Mouse (Mus musculus) liver, embryonic 13.5 days (tissue): ENCODE results near the gene Gpank1. TPM values are rescaled to one million over a fixed set of nuclear protein-coding genes. Genes with fewer than 3 reads are reported as not detected.
A peak's percentile ranks its signal among the peaks of the same experiment; 100 is the strongest.

ENCODE experiments used
- ATAC-seq: fragments of 200-750 bp; cut with Nextera tagmentation; 2 replicates; pipeline ENCODE4 v1.8.0; 2017; ENCODE audit warnings: low read depth, mild to moderate bottlenecking, moderate number of reproducible peaks, moderate library complexity
- DNase-seq: peaks from one replicate; pipeline ENCODE4 v3.0.0; 2022
- H3K27ac ChIP-seq: fragments of 300-500 bp; sonication (generic); 2 replicates; pipeline ENCODE4 v1.5.1; 2015; ENCODE audit warnings: moderate library complexity, mild to moderate bottlenecking, inconsistent platforms
- H3K27me3 ChIP-seq: fragments of 300-500 bp; sonication (generic); 2 replicates; pipeline ENCODE4 v1.6.1; 2015; ENCODE audit warnings: mild to moderate bottlenecking, inconsistent platforms
- H3K36me3 ChIP-seq: fragments of 300-500 bp; sonication (generic); 2 replicates; pipeline ENCODE4 v1.6.1; 2015; ENCODE audit warnings: mild to moderate bottlenecking, inconsistent platforms
- H3K4me1 ChIP-seq: fragments of 300-500 bp; sonication (generic); replicated peaks from 2 replicates; pipeline ENCODE4 v1.6.1; 2015; ENCODE audit warnings: inconsistent platforms
- H3K4me2 ChIP-seq: fragments of 300-500 bp; sonication (generic); 2 replicates; pipeline ENCODE4 v1.6.1; 2015; ENCODE audit warnings: inconsistent platforms, mild to moderate bottlenecking, moderate library complexity
- H3K4me3 ChIP-seq: fragments of 300-500 bp; sonication (generic); replicated peaks from 2 replicates; pipeline ENCODE4 v1.5.1; 2015; ENCODE audit warnings: mild to moderate bottlenecking, inconsistent platforms
- H3K9ac ChIP-seq: fragments of 300-500 bp; sonication (generic); 2 replicates; pipeline ENCODE4 v1.6.1; 2015; ENCODE audit warnings: mild to moderate bottlenecking, inconsistent platforms
- H3K9me3 ChIP-seq: fragments of 300-500 bp; sonication (generic); replicated peaks from 2 replicates; pipeline ENCODE4 v1.6.1; 2016; ENCODE audit warnings: inconsistent platforms
- WGBS: fragments of 180-500 bp; shearing (Covaris S2); methylation state at CpG from one replicate; pipeline ENCODE4 v1.1.7; 2015; ENCODE audit not compliant: insufficient replicate concordance; 5-methylcytosine and 5-hydroxymethylcytosine counted together
- polyA plus RNA-seq: library from polyadenylated mRNA; unstranded; fragments of >200 nt; fragmentation: Nextera tagmentation; extraction: Ambion mirVana; gene quantifications from 2 replicates; pipeline ENCODE4 v1.2.1, GENCODE M21; 2015

The Gpank1 gene
- polyA plus RNA-seq = 14.1 and 14.8 TPM in 2 replicates

GRCm38 (mm10) chr17:35121143-35121799 lies at the start of gene Gpank1:
Gpank1 (plus strand) TSS chr17:35121455.
- peak; percentile 94 for ATAC-seq
- Histone ChIP-seq H3K27ac (peak within 1 kb of the TSS; percentile 93), H3K9me3 (no peaks in the 10 kb centered on the region), H3K36me3 (peaks cover 52% of the 10 kb centered on the region), H3K4me1 (peaks cover 51% of the 10 kb centered on the region), H3K4me2 (peak within 1 kb of the TSS; percentile 97), H3K27me3 (no peaks in the 10 kb centered on the region), H3K9ac (peak within 1 kb of the TSS; percentile 97), H3K4me3 (peak within 1 kb of the TSS; percentile 96)
- under 1% methylated on average over 50 of the region's 50 CpGs for WGBS
- peak; percentile 96 for DNase-seq

- no peaks in the 10 kb centered on the region for H3K9me3 ChIP-seq
- H3K4me2 ChIP-seq = no peak overlapping the region
- H3K4me1 ChIP-seq = peaks cover 41% of the 10 kb centered on the region
- no peak; the same call in 1 of the 2 replicates for ATAC-seq
- peaks cover 45% of the 10 kb centered on the region for H3K27me3 ChIP-seq
- 20% methylated on average over 17 of the region's 17 CpGs for WGBS
- no peak overlapping the region for H3K27ac ChIP-seq
- H3K9ac ChIP-seq = 0 out of 2 replicates have a peak overlapping the region, but pooled peaks have one; percentile 6
- H3K36me3 ChIP-seq = no peaks in the 10 kb centered on the region
- no peak overlapping the region for H3K4me3 ChIP-seq
- no peak for DNase-seq
These were observed 47.2 kb upstream of the Gpank1 start for GRCm38 (mm10) chr17:35074097-35074496.

- DNase-seq (no peak), ATAC-seq (no peak)
- Histone ChIP-seq H3K36me3 (no peaks in the 10 kb centered on the region), H3K9me3 (no peaks in the 10 kb centered on the region), H3K27me3 (peaks cover 35% of the 10 kb centered on the region), H3K4me1 (peaks cover 56% of the 10 kb centered on the region), H3K4me3 (no peak within 1 kb of the TSS; the same call in 1 of the 2 replicates), H3K27ac (no peak within 1 kb of the TSS), H3K9ac (0 out of 2 replicates have a peak within 1 kb of the TSS, but pooled peaks have one; percentile 28), H3K4me2 (peak within 1 kb of the TSS; percentile 32)
- WGBS = 41% methylated on average over 10 of the region's 10 CpGs
These were observed 44.6 kb upstream of the Gpank1 start, which contains the start of gene Ly6g6e for GRCm38 (mm10) chr17:35076507-35077176. Ly6g6e (plus strand) TSS chr17:35076902.

- Histone ChIP-seq H3K4me3 (no peak overlapping the region), H3K4me1 (peaks cover 56% of the 10 kb centered on the region), H3K4me2 (peak overlapping the region; percentile 32; the same call in 1 of the 2 replicates), H3K9ac (no peak overlapping the region), H3K27ac (no peak overlapping the region), H3K27me3 (peaks cover 31% of the 10 kb centered on the region), H3K36me3 (no peaks in the 10 kb centered on the region), H3K9me3 (no peaks in the 10 kb centered on the region)
- DNase-seq (no peak), ATAC-seq (no peak)
- 27% methylated on average over 2 of the region's 2 CpGs for WGBS
These were observed 44.0 kb upstream of the Gpank1 start for GRCm38 (mm10) chr17:35077285-35077684.

- H3K9me3 ChIP-seq = no peaks in the 10 kb centered on the region
- H3K27me3 ChIP-seq = peaks cover 29% of the 10 kb centered on the region
- no peak for DNase-seq
- 13% methylated on average over 14 of the region's 14 CpGs for WGBS
- 0 out of 2 replicates have a peak within 1 kb of the TSS, but pooled peaks have one; percentile 28 for H3K9ac ChIP-seq
- peak within 1 kb of the TSS; percentile 32 for H3K4me2 ChIP-seq
- ATAC-seq = no peak
- H3K27ac ChIP-seq = no peak within 1 kb of the TSS
- no peaks in the 10 kb centered on the region for H3K36me3 ChIP-seq
- H3K4me1 ChIP-seq = peaks cover 56% of the 10 kb centered on the region
- H3K4me3 ChIP-seq = no peak within 1 kb of the TSS; the same call in 1 of the 2 replicates
These were observed 43.4 kb upstream of the Gpank1 start, which contains the start of gene Ly6g6d for GRCm38 (mm10) chr17:35077786-35078233. Ly6g6d (minus strand) TSS chr17:35078065.

- peak overlapping the region; percentile 73 for H3K4me2 ChIP-seq
- H3K9me3 ChIP-seq = no peaks in the 10 kb centered on the region
- peak overlapping the region; percentile 64 for H3K9ac ChIP-seq
- WGBS = 10% methylated on average over 9 of the region's 9 CpGs
- no peaks in the 10 kb centered on the region for H3K36me3 ChIP-seq
- peak; percentile 77 for DNase-seq
- peak; percentile 98 for ATAC-seq
- H3K27ac ChIP-seq = peak overlapping the region; percentile 88
- peaks cover 53% of the 10 kb centered on the region for H3K4me1 ChIP-seq
- peak overlapping the region; percentile 37 for H3K4me3 ChIP-seq
- peaks cover 17% of the 10 kb centered on the region; the same call in 1 of the 2 replicates for H3K27me3 ChIP-seq
These were observed 41.5 kb upstream of the Gpank1 start for GRCm38 (mm10) chr17:35079778-35080177.

GRCm38 (mm10) chr17:35080248-35080647 lies 41.0 kb upstream of the Gpank1 start:
- Histone ChIP-seq H3K36me3 (no peaks in the 10 kb centered on the region), H3K4me2 (peak overlapping the region; percentile 73), H3K9me3 (no peaks in the 10 kb centered on the region), H3K27me3 (peaks cover 17% of the 10 kb centered on the region; the same call in 1 of the 2 replicates), H3K4me3 (peak overlapping the region; percentile 37), H3K9ac (peak overlapping the region; percentile 64), H3K4me1 (peaks cover 57% of the 10 kb centered on the region), H3K27ac (peak overlapping the region; percentile 88)
- ATAC-seq = peak; percentile 63
- DNase-seq = peak; percentile 22
- 21% methylated on average over 6 of the region's 6 CpGs for WGBS

- Histone ChIP-seq H3K4me2 (peak overlapping the region; percentile 73), H3K4me1 (peaks cover 62% of the 10 kb centered on the region), H3K27ac (peak overlapping the region; percentile 88), H3K4me3 (no peak overlapping the region), H3K36me3 (no peaks in the 10 kb centered on the region), H3K27me3 (peaks cover 17% of the 10 kb centered on the region; the same call in 1 of the 2 replicates), H3K9me3 (no peaks in the 10 kb centered on the region), H3K9ac (peak overlapping the region; percentile 64)
- no peak for ATAC-seq
- DNase-seq = no peak
- 81% methylated on average over 4 of the region's 4 CpGs for WGBS
These were observed 40.5 kb upstream of the Gpank1 start for GRCm38 (mm10) chr17:35080710-35081109.

- WGBS = 83% methylated on average over 16 of the region's 16 CpGs
- Histone ChIP-seq H3K27ac (0 out of 2 replicates have a peak overlapping the region, but pooled peaks have one; percentile 7), H3K9ac (no peak overlapping the region), H3K4me2 (no peak overlapping the region), H3K27me3 (peaks cover 8% of the 10 kb centered on the region; the same call in 1 of the 2 replicates), H3K4me1 (peaks cover 46% of the 10 kb centered on the region), H3K36me3 (no peaks in the 10 kb centered on the region), H3K9me3 (no peaks in the 10 kb centered on the region), H3K4me3 (no peak overlapping the region)
- DNase-seq (no peak), ATAC-seq (no peak)
These were observed 38.2 kb upstream of the Gpank1 start for GRCm38 (mm10) chr17:35082841-35083576.

- H3K4me1 ChIP-seq = peaks cover 44% of the 10 kb centered on the region
- 47% methylated on average over 3 of the region's 3 CpGs for WGBS
- peak overlapping the region; percentile 7; the same call in 1 of the 2 replicates for H3K27ac ChIP-seq
- H3K4me2 ChIP-seq = no peak overlapping the region
- H3K9me3 ChIP-seq = no peaks in the 10 kb centered on the region
- DNase-seq = no peak
- no peak for ATAC-seq
- H3K9ac ChIP-seq = no peak overlapping the region
- H3K27me3 ChIP-seq = 0 out of 2 replicates have a peak, but pooled peaks cover 4% of the 10 kb centered on the region
- no peaks in the 10 kb centered on the region for H3K36me3 ChIP-seq
- no peak overlapping the region for H3K4me3 ChIP-seq
These were observed 37.2 kb upstream of the Gpank1 start for GRCm38 (mm10) chr17:35083929-35084497.
